Mouse (Mus musculus): ENCODE results near the gene Col4a6. TPM values are rescaled to one million over a fixed set of nuclear protein-coding genes. Genes with fewer than 3 reads are reported as not detected.

Gene Col4a6
- not detected for polyA plus RNA-seq (2017; shearing (Covaris generic))

DNA sequence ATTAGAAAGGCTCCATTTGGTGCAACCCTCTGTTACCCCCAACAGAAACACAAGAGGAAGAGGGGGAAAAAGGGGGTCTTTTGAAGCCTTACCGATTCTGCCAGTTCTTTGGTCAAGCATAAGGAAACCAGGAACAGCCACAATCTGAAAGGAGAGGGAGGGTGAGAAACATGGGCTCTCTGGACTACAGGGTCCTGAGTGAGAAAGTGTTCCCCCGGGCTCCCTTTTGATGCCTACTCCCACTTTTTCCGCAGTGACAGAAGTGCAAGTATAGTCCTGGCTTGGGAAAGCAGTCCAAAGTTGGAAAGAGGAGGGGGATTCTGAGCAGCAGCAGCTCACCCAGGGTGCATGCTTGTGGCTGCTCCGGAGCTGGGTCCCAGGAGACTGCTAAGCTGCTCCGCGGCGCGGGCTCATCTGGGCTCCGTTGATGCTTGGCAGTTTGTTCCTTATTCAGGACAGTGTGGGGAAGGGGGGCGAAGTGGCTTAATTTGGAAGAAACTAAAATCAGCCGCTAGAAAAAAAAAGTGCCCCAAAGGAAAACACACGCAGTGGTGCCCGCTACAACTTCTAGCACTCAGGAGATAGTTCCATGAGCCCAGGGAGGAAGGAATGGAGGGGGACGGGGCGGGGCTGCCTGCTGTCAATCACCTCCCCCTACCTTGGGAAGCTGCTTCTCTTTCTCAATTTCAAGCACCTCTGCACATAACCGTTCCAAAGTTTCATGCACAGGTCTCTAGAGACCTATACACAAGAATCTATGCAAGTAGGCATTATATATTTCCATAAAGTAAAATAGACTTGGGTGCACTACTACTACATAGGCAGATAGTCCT is at the start of gene Col4a6:
TSS of gene Col4a6 (minus strand) at position 607 of the 833 bp plus-strand sequence.

GRCm38 (mm10) chrX:141475110-141475509 is 1.2 kb upstream of the Col4a6 start, which contains the start of gene Col4a5:
Gene Col4a5 (plus strand): TSS chrX:141475385.

Other genes starting within 250 kb of the Col4a6 start
- gene Col4a5, start 1.3 kb upstream of the Col4a6 start, polyA plus RNA-seq (2017; shearing (Covaris generic)) = 0.15 TPM

Measured in effector memory CD4-positive, alpha-beta T cell, adult 5 months (primary cell).